Mouse (Mus musculus) layer of hippocampus, adult 18-20 months (tissue): Measurements from ENCODE around the gene Zfp148. TPM values are rescaled to one million over a fixed set of nuclear protein-coding genes. Genes with fewer than 3 reads are reported as not detected.
A peak's percentile ranks its signal among the peaks of the same experiment; 100 is the strongest.
"Not testable (repeated sequence)": the region's sequence is repeated elsewhere in the genome, so short reads cannot be mapped to it uniquely, and the experiment has no call there.

Experiments used
- DNase-seq, 2 experiments: peaks; one replicate each; pipeline ENCODE4 v3.0.0; 2022; ENCODE audit warnings: low spot score in 2 of 2
- total RNA-seq, 2 experiments: library from RNA; stranded (reverse); gene quantifications; 2 replicates each; pipeline ENCODE4 v1.2.3; 2021

Zfp148 gene
- total RNA-seq, 2 experiments from 2014 or later: 166 to 179 TPM

GRCm38 (mm10) chr16:33380882-33381613, 412 bp downstream of the Zfp148 start:
- DNase-seq: peak; percentile 22 to 43

GRCm38 (mm10) chr16:33381614-33382245, 1.1 kb downstream of the Zfp148 start:
- peak in 1 of 2 experiments; percentile 24 for DNase-seq

- DNase-seq: no peak
Measured at GRCm38 (mm10) chr16:33382341-33382740, 1.7 kb downstream of the Zfp148 start.

GRCm38 (mm10) chr16:33383584-33383983, 2.9 kb downstream of the Zfp148 start:
- no peak for DNase-seq

- not testable (repeated sequence) for DNase-seq
Measured at GRCm38 (mm10) chr16:33384057-33384456, 3.4 kb downstream of the Zfp148 start.

GRCm38 (mm10) chr16:33387013-33387412, 6.4 kb downstream of the Zfp148 start:
- no peak for DNase-seq

- DNase-seq: no peak
Measured at GRCm38 (mm10) chr16:33387420-33387819, 6.8 kb downstream of the Zfp148 start.

GRCm38 (mm10) chr16:33399913-33400782, 19.5 kb downstream of the Zfp148 start:
- no peak for DNase-seq

- DNase-seq: no peak
Measured at GRCm38 (mm10) chr16:33400943-33401342, 20.3 kb downstream of the Zfp148 start.

GRCm38 (mm10) chr16:33403258-33403657, 22.6 kb downstream of the Zfp148 start:
- DNase-seq: no peak

GRCm38 (mm10) chr16:33404055-33404454, 23.4 kb downstream of the Zfp148 start:
- no peak for DNase-seq

GRCm38 (mm10) chr16:33405487-33405886, 24.9 kb downstream of the Zfp148 start:
- no peak for DNase-seq

- DNase-seq: no peak
Measured at GRCm38 (mm10) chr16:33410151-33410550, 29.5 kb downstream of the Zfp148 start.

GRCm38 (mm10) chr16:33410605-33411004, 30.0 kb downstream of the Zfp148 start:
- DNase-seq: no peak

GRCm38 (mm10) chr16:33414191-33414590, 33.6 kb downstream of the Zfp148 start:
- peak in 1 of 2 experiments; percentile 58 for DNase-seq

- DNase-seq: no peak
Measured at GRCm38 (mm10) chr16:33415607-33416006, 35.0 kb downstream of the Zfp148 start.

GRCm38 (mm10) chr16:33428327-33428726, 47.7 kb downstream of the Zfp148 start:
- no peak for DNase-seq

- peak; percentile 22 to 68 for DNase-seq
Measured at GRCm38 (mm10) chr16:33431660-33432059, 51.0 kb downstream of the Zfp148 start.

GRCm38 (mm10) chr16:33441065-33441464, 60.4 kb downstream of the Zfp148 start:
- peak in 1 of 2 experiments; percentile 37 for DNase-seq

- DNase-seq: no peak
Measured at GRCm38 (mm10) chr16:33446830-33447229, 66.2 kb downstream of the Zfp148 start.

GRCm38 (mm10) chr16:33453826-33454225, 73.2 kb downstream of the Zfp148 start:
- no peak for DNase-seq

- no peak for DNase-seq
Measured at GRCm38 (mm10) chr16:33454306-33454705, 73.7 kb downstream of the Zfp148 start.
